Mouse (Mus musculus): ENCODE data around the gene Hoxa4.

Hoxa4 gene

DNA sequence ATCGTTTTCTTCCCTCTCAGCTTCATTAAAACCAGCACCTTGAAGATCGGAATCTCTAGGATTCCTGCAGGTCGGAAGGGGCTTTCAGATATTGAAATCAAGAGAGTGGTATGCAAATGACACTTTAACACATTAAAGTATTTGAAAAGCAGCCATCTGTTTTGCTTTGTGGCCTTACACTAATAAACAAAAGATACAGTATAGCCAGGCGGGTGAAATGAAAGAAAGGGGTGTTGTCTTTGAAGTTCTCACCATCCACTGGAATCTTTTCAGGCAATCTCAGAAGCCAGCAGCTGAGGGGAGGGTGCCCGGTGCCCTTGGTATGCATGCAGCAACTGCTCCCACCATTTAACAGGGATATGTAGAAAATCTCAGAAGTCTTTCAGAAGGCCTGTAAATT is 37.5 kb downstream of the Hoxa4 start:
- DNase-seq (ENCODE audit: inconsistent age in 2 of 2, low spot score in 1 of 2): no peak

DNA sequence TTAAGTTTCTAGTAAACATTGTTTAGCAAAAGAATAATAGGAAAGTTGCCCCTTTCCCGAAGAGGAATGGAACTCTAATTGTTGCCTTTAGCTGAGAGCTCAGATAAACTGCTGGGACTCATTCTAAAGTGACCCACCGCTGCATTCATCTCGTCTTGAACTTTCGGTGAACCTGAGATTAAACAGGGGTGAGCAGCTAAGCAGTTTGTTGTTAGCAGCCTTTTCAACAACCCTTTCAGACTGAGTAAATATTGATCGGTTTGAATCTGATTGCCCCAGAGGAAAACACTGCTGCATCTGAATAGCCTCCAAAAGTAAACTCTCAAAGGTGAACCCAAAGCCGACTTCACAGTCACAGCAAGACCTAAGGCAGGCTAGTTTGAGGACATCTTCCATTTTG is 38.3 kb downstream of the Hoxa4 start:
- no peak for DNase-seq (ENCODE audit: inconsistent age in 2 of 2, low spot score in 1 of 2)

DNA sequence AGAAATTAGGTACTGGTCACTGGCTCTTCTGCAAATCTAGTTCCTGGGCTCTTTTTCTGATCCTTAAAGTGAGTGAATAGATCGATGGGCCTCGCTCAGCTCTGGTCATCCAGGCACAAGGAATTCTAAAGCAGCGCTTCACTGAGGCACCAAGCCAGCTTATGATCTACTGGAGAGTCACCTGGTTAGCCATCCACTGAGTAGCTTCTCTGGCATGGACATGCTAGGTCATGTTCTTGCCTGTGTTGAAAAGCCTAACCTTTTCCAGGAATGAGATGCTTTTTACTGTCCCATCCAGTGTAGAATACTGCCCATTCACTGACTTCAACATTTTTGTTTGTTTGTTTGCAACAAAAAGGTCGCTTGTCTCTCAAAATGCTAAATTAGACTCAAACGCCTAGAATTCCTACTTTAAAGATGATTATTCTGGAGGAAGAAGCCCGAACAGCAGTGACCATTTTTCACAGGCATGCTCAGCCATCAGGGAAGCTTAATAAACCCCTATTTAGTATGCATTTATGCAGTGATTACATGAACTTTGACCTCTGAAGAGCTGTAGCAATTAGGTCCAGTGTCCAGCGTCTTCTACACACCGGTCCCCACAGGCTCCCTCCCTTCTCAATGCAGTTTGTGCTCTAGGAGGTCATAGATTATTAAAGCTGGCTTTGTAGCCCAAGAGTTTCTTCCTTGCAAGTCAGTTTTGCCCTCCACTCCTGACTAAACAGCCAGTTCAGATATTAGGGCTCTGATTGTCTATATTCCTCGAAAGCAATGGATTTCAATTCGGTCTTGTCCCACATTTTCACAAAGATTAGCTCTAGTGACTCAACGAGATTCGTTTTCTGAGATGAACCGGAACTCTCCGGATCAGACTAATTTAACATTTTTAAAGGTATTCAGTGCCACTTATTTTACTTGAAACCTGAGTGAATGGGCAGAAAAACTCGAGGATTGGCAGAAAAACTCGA is 39.0 kb downstream of the Hoxa4 start:
- no peak for DNase-seq (ENCODE audit: inconsistent age in 2 of 2, low spot score in 1 of 2)

DNA sequence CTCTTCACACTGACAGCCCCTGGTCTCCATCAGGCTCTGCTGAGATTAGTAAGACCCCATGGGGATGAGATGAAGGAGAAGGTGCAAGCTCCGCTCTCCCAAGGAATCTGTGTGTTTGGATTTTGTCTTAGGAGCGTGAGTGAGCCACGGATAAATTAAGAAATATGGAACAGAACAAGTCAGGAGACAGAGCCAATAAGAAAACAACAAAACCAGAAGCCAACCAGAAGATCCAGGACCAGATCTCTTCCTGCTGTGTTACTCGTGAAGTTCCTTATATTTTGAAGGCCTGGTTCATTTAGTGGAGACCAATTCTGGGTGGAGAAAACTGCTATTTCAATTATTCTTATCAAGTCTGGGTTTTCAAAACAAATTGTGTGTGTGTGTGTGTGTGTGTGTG is 40.0 kb downstream of the Hoxa4 start:
- no peak for DNase-seq (ENCODE audit: inconsistent age in 2 of 2, low spot score in 1 of 2)

DNA sequence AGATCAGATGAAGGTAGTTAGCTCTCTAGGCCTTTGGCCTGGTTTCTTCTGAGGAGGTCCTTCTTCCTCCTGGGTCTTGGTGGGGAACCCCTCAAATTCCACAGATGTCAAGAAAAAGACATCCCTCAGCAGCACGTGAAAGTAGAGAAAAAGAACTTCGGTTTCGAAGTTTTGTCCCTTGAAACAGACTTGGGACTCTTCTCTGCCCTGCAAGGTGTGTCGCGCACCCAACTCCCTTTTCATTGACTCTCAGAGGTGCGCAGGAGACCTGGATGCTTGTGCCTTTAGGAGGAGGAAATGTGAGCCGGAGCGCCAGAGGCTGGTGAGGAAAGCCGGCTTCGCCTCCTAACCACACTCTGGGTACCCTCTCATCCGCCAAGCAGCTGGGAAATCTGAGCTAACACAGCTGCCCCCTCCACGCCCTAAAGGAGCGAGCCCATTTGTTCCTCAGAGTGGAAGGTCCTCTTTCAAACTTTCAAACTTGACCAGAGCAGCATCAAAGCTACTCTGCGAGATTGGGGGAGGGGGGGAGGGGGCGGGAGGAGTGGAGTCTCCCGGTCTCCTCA is 41.1 kb downstream of the Hoxa4 start:
- DNase-seq (ENCODE audit: inconsistent age in 2 of 2, low spot score in 1 of 2): no peak

Data from adrenal gland, adult (tissue).